Mouse (Mus musculus): ENCODE measurements around the gene Gpat2. TPM values are rescaled to one million over a fixed set of nuclear protein-coding genes. Genes with fewer than 3 reads are reported as not detected.

Gene Gpat2
- total and polyA plus RNA-seq, 3 experiments = not detected

DNA sequence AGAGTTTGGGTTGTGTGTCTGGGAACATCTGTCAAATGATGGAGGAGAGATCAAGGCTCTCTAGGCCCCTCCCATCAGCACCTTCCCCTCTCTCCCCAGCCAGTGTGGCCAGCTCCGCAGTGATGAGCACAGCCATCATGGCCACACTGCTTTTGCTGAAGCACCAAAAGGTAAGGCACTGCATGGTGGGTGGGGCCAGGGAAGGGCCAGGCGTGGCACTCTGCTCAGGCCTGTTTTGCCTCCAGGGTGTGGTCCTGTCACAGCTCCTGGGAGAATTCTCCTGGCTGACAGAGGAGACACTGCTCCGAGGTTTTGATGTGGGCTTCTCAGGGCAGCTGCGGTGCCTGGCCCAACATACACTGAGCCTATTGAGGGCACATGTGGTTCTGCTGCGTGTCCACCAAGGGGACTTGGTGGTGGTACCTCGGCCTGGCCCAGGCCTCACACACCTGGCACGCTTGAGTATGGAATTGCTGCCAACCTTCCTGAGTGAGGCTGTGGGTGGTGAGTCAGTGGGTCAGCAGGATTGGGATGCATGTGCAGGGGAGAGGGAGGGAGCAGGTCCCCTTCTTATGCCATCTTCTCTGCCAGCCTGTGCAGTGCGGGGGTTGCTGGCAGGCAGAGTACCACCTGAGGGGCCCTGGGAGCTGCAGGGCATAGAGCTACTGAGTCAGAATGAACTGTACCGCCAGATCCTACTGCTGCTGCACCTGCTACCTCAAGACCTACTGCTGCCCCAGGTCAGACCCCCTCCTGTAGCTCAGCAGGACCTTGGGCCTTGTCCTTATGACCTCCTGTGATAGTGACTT, 8.7 kb downstream of the Gpat2 start:
- ATAC-seq (ENCODE audit: extremely low read depth, insufficient number of reproducible peaks, low FRiP score, poor library complexity, severe bottlenecking) (no peak), DNase-seq (ENCODE audit: low spot score) (no peak)
- no peak overlapping the region for H3K4me3 ChIP-seq (ENCODE audit: low read depth, low read length)
- H3K9me3 ChIP-seq (replicated peaks) = no peaks in the 10 kb centered on the region
- peaks cover 4% of the 10 kb centered on the region; the same call in 1 of the 2 replicates for H3K4me1 ChIP-seq (ENCODE audit: insufficient read depth, low read depth, low read length)
- TF ChIP-seq GATA1 (IDR thresholded peaks at IDR 0.05; ENCODE audit: borderline replicate concordance, low read length) = no peak
- no peak for TF ChIP-seq POLR2AphosphoS5 (IDR thresholded peaks at IDR 0.05; ENCODE audit: insufficient replicate concordance, low read depth, low read length)
- no peak for TF ChIP-seq TAL1 (conservative IDR thresholded peaks at IDR 0.05; ENCODE audit: low read depth, low read length)
- no peak for TF ChIP-seq GATA2 (IDR thresholded peaks at IDR 0.05; ENCODE audit: borderline replicate concordance, low read depth, low read length)
- TF ChIP-seq CTCF (IDR thresholded peaks at IDR 0.05; ENCODE audit: low read depth, low read length) = no peak
- peaks cover 6% of the 10 kb centered on the region; the same call in 1 of the 2 replicates for H3K27me3 ChIP-seq (ENCODE audit: insufficient read depth, low read length)
- H3K36me3 ChIP-seq (replicated peaks) = peaks cover 58% of the 10 kb centered on the region

GRCm38 (mm10) chr2:127435135-127435534, 10.1 kb downstream of the Gpat2 start:
- no peak for ATAC-seq (ENCODE audit: extremely low read depth, insufficient number of reproducible peaks, low FRiP score, poor library complexity, severe bottlenecking)
- no peak for TF ChIP-seq POLR2AphosphoS5 (IDR thresholded peaks at IDR 0.05; ENCODE audit: insufficient replicate concordance, low read depth, low read length)
- TF ChIP-seq CTCF (IDR thresholded peaks at IDR 0.05; ENCODE audit: low read depth, low read length) = no peak
- TF ChIP-seq GATA2 (IDR thresholded peaks at IDR 0.05; ENCODE audit: borderline replicate concordance, low read depth, low read length) = no peak
- no peak for TF ChIP-seq GATA1 (IDR thresholded peaks at IDR 0.05; ENCODE audit: borderline replicate concordance, low read length)
- TF ChIP-seq TAL1 (conservative IDR thresholded peaks at IDR 0.05; ENCODE audit: low read depth, low read length) = no peak
- Histone ChIP-seq H3K4me3 (ENCODE audit: low read depth, low read length) (no peak overlapping the region), H3K4me1 (ENCODE audit: insufficient read depth, low read depth, low read length) (peaks cover 4% of the 10 kb centered on the region; the same call in 1 of the 2 replicates), H3K27me3 (ENCODE audit: insufficient read depth, low read length) (no peaks in the 10 kb centered on the region), H3K36me3 (replicated peaks) (peaks cover 72% of the 10 kb centered on the region), H3K9me3 (replicated peaks) (no peaks in the 10 kb centered on the region)
- no peak for DNase-seq (ENCODE audit: low spot score)

- Histone ChIP-seq H3K27me3 (ENCODE audit: insufficient read depth, low read length) (no peaks in the 10 kb centered on the region), H3K36me3 (replicated peaks) (peaks cover 77% of the 10 kb centered on the region), H3K4me1 (ENCODE audit: insufficient read depth, low read depth, low read length) (peaks cover 4% of the 10 kb centered on the region; the same call in 1 of the 2 replicates), H3K4me3 (ENCODE audit: low read depth, low read length) (no peak overlapping the region), H3K9me3 (replicated peaks) (no peaks in the 10 kb centered on the region)
- no peak for TF ChIP-seq CTCF (IDR thresholded peaks at IDR 0.05; ENCODE audit: low read depth, low read length)
- no peak for TF ChIP-seq POLR2AphosphoS5 (IDR thresholded peaks at IDR 0.05; ENCODE audit: insufficient replicate concordance, low read depth, low read length)
- TF ChIP-seq GATA1 (IDR thresholded peaks at IDR 0.05; ENCODE audit: borderline replicate concordance, low read length) = no peak
- TF ChIP-seq GATA2 (IDR thresholded peaks at IDR 0.05; ENCODE audit: borderline replicate concordance, low read depth, low read length) = no peak
- TF ChIP-seq TAL1 (conservative IDR thresholded peaks at IDR 0.05; ENCODE audit: low read depth, low read length) = no peak
- no peak for DNase-seq (ENCODE audit: low spot score)
- ATAC-seq (ENCODE audit: extremely low read depth, insufficient number of reproducible peaks, low FRiP score, poor library complexity, severe bottlenecking) = no peak
Observed at GRCm38 (mm10) chr2:127435554-127435953, 10.6 kb downstream of the Gpat2 start.

GRCm38 (mm10) chr2:127437697-127438096, 12.7 kb downstream of the Gpat2 start:
- Histone ChIP-seq H3K9me3 (replicated peaks) (no peaks in the 10 kb centered on the region), H3K4me1 (ENCODE audit: insufficient read depth, low read depth, low read length) (peaks cover 11% of the 10 kb centered on the region; the same call in 1 of the 2 replicates), H3K27me3 (ENCODE audit: insufficient read depth, low read length) (no peaks in the 10 kb centered on the region), H3K4me3 (ENCODE audit: low read depth, low read length) (no peak overlapping the region), H3K36me3 (replicated peaks) (peaks cover 98% of the 10 kb centered on the region)
- TF ChIP-seq TAL1 (conservative IDR thresholded peaks at IDR 0.05; ENCODE audit: low read depth, low read length) (no peak), CTCF (IDR thresholded peaks at IDR 0.05; ENCODE audit: low read depth, low read length) (no peak), POLR2AphosphoS5 (IDR thresholded peaks at IDR 0.05; ENCODE audit: insufficient replicate concordance, low read depth, low read length) (no peak), GATA1 (IDR thresholded peaks at IDR 0.05; ENCODE audit: borderline replicate concordance, low read length) (no peak), GATA2 (IDR thresholded peaks at IDR 0.05; ENCODE audit: borderline replicate concordance, low read depth, low read length) (no peak)
- no peak for ATAC-seq (ENCODE audit: extremely low read depth, insufficient number of reproducible peaks, low FRiP score, poor library complexity, severe bottlenecking)
- no peak for DNase-seq (ENCODE audit: low spot score)

GRCm38 (mm10) chr2:127444055-127444789, 19.2 kb downstream of the Gpat2 start, which contains the start of gene Fahd2a:
Gene Fahd2a, minus strand, starts transcription at chr2:127444565.
- Histone ChIP-seq H3K4me1 (ENCODE audit: insufficient read depth, low read depth, low read length) (peaks cover 31% of the 10 kb centered on the region), H3K27me3 (ENCODE audit: insufficient read depth, low read length) (no peaks in the 10 kb centered on the region), H3K36me3 (replicated peaks) (peaks cover 37% of the 10 kb centered on the region), H3K9me3 (replicated peaks) (no peaks in the 10 kb centered on the region), H3K4me3 (ENCODE audit: low read depth, low read length) (peak within 1 kb of the TSS; percentile 92)
- 0 out of 2 replicates have a peak, but pooled peaks have one; percentile 33 for TF ChIP-seq POLR2AphosphoS5 (IDR thresholded peaks at IDR 0.05; ENCODE audit: insufficient replicate concordance, low read depth, low read length)
- no peak for TF ChIP-seq CTCF (IDR thresholded peaks at IDR 0.05; ENCODE audit: low read depth, low read length)
- TF ChIP-seq TAL1 (conservative IDR thresholded peaks at IDR 0.05; ENCODE audit: low read depth, low read length) = no peak
- ATAC-seq (ENCODE audit: extremely low read depth, insufficient number of reproducible peaks, low FRiP score, poor library complexity, severe bottlenecking) (peak; percentile 90), DNase-seq (ENCODE audit: low spot score) (peak; percentile 91)

DNA sequence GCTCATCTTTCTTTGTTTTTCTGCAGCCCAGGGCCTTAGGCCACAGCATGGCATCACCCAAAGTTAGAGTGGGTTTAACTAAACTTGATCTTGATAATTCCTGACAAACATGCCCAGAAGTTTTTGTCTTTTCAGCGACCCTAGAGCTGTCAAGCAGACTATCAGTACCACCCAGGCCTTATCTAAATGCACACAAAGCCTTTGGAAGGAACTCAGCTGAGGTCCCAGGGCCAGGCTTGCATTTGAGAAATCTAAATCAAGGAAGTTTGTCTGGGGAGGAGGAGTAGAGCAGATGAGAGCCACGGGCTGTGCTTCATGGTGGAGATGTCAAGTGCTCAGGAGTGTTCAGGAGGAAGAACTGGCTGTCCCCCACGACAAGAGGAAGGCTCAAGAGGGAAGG, 21.8 kb downstream of the Gpat2 start:
- Histone ChIP-seq H3K9me3 (replicated peaks) (no peaks in the 10 kb centered on the region), H3K4me3 (ENCODE audit: low read depth, low read length) (no peak overlapping the region), H3K4me1 (ENCODE audit: insufficient read depth, low read depth, low read length) (peaks cover 31% of the 10 kb centered on the region), H3K36me3 (replicated peaks) (peaks cover 11% of the 10 kb centered on the region), H3K27me3 (ENCODE audit: insufficient read depth, low read length) (peaks cover 15% of the 10 kb centered on the region)
- DNase-seq (ENCODE audit: low spot score) = no peak
- no peak for ATAC-seq (ENCODE audit: extremely low read depth, insufficient number of reproducible peaks, low FRiP score, poor library complexity, severe bottlenecking)
- no peak for TF ChIP-seq CTCF (IDR thresholded peaks at IDR 0.05; ENCODE audit: low read depth, low read length)
- no peak for TF ChIP-seq POLR2AphosphoS5 (IDR thresholded peaks at IDR 0.05; ENCODE audit: insufficient replicate concordance, low read depth, low read length)
- TF ChIP-seq GATA2 (IDR thresholded peaks at IDR 0.05; ENCODE audit: borderline replicate concordance, low read depth, low read length) = no peak
- no peak for TF ChIP-seq GATA1 (IDR thresholded peaks at IDR 0.05; ENCODE audit: borderline replicate concordance, low read length)
- TF ChIP-seq TAL1 (conservative IDR thresholded peaks at IDR 0.05; ENCODE audit: low read depth, low read length) = no peak

All from G1E (cell line).